Mouse (Mus musculus) hindbrain, embryonic 15.5 days (tissue): ENCODE results near the gene Mgll. TPM values are rescaled to one million over a fixed set of nuclear protein-coding genes. Genes with fewer than 3 reads are reported as not detected.

ENCODE experiments used
- ATAC-seq: fragments of 200-750 bp; cut with Nextera tagmentation; 2 replicates; pipeline ENCODE4 v1.8.0; 2017; ENCODE audit warnings: low read depth, moderate number of reproducible peaks, moderate TSS enrichment; ENCODE audit not compliant: low FRiP score
- H3K27ac ChIP-seq: fragments of 300-500 bp; sonication (generic); replicated peaks from 2 replicates; pipeline ENCODE4 v1.5.1; 2015; ENCODE audit warnings: mild to moderate bottlenecking, inconsistent platforms
- H3K27me3 ChIP-seq: fragments of 300-500 bp; sonication (generic); 2 replicates; pipeline ENCODE4 v1.6.1; 2015; ENCODE audit warnings: control low read depth, inconsistent platforms
- H3K36me3 ChIP-seq: fragments of 300-500 bp; sonication (generic); 2 replicates; pipeline ENCODE4 v1.6.1; 2015; ENCODE audit warnings: control low read depth, inconsistent platforms
- H3K4me1 ChIP-seq: fragments of 300-500 bp; sonication (generic); replicated peaks from 2 replicates; pipeline ENCODE4 v1.6.1; 2015; ENCODE audit warnings: control low read depth, inconsistent platforms
- H3K4me2 ChIP-seq: fragments of 300-500 bp; sonication (generic); 2 replicates; pipeline ENCODE4 v1.6.1; 2015; ENCODE audit warnings: moderate library complexity, mild to moderate bottlenecking, inconsistent platforms
- H3K4me3 ChIP-seq: fragments of 300-500 bp; sonication (generic); 2 replicates; pipeline ENCODE4 v1.5.1; 2015; ENCODE audit warnings: mild to moderate bottlenecking, inconsistent platforms
- H3K9ac ChIP-seq: fragments of 300-500 bp; sonication (generic); 2 replicates; pipeline ENCODE4 v1.6.1; 2015; ENCODE audit warnings: inconsistent platforms
- H3K9me3 ChIP-seq: fragments of 300-500 bp; sonication (generic); 2 replicates; pipeline ENCODE4 v1.6.1; 2016; ENCODE audit warnings: control low read depth, inconsistent platforms
- WGBS: fragments of 180-500 bp; shearing (Covaris S2); methylation state at CpG from one replicate; pipeline ENCODE4 v1.1.7; 2015; 5-methylcytosine and 5-hydroxymethylcytosine counted together
- polyA plus RNA-seq: library from polyadenylated mRNA; unstranded; fragments of >200 nt; fragmentation: Nextera tagmentation; extraction: Ambion mirVana; gene quantifications from 2 replicates; pipeline ENCODE4 v1.2.1, GENCODE M21; 2015

The Mgll gene
- polyA plus RNA-seq, 1 experiment from 2014 or later = 59.0 TPM

DNA sequence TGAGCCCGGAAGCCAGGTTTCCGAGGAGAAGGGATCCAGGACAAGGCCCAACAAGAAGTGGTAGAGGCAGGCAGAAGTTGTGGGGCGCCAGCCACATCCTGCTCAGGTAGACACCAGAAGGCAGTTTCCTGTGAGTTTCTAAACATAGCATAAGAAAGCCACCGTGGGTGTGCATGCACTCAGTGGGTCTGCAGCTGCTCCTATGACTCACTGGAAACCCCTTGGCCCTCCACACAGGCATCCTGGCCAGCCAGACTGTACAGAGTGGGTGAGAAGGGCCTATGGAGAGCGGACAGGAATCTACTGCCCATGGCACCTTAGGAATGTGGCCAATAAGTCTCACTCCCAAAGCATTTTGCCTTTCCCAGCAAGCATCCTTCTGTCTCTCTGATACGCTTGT, 45.5 kb downstream of the Mgll start:
- 86% methylated on average over 6 of the region's 6 CpGs for WGBS
- Histone ChIP-seq H3K9ac (no peak overlapping the region), H3K4me1 (peaks cover 13% of the 10 kb centered on the region), H3K36me3 (no peaks in the 10 kb centered on the region), H3K9me3 (no peaks in the 10 kb centered on the region), H3K27ac (no peak overlapping the region), H3K27me3 (no peaks in the 10 kb centered on the region), H3K4me2 (no peak overlapping the region), H3K4me3 (no peak overlapping the region)
- no peak for ATAC-seq

DNA sequence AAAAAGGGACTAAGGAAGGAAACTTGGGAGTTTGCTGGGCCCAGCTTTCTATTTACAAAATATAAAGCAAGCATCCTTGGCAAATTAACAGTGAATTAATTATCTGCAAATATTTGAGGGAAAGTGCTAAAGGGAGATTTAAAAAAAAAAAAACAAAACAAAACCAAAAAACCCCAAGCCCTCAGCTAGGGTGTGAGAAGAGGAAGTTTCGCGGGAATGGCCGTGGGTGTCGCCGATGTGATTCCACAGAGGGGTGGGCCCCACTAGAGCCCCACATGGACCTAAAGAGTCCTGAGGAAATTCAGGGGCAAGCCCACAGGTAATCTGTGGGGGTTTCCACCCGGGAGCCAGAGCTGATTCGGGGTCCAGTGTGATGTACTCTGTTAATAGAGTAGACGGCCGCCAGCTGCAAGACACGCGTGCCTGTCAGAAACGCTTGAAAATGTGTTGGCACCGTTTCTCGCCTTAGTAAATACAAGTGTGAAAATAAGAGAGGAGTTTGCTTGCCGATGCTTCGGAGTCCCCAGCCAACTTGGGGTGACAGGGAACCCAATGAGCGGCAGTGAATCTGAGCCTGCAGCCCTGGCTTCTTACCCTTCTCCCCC, 46.2 kb downstream of the Mgll start:
- no peak for ATAC-seq
- H3K27me3 ChIP-seq = no peaks in the 10 kb centered on the region
- H3K4me2 ChIP-seq = no peak overlapping the region
- 70% methylated on average over 17 of the region's 17 CpGs for WGBS
- H3K9me3 ChIP-seq = no peaks in the 10 kb centered on the region
- no peak overlapping the region for H3K4me3 ChIP-seq
- H3K9ac ChIP-seq = no peak overlapping the region
- no peak overlapping the region for H3K27ac ChIP-seq
- H3K36me3 ChIP-seq = no peaks in the 10 kb centered on the region
- H3K4me1 ChIP-seq = peaks cover 17% of the 10 kb centered on the region

DNA sequence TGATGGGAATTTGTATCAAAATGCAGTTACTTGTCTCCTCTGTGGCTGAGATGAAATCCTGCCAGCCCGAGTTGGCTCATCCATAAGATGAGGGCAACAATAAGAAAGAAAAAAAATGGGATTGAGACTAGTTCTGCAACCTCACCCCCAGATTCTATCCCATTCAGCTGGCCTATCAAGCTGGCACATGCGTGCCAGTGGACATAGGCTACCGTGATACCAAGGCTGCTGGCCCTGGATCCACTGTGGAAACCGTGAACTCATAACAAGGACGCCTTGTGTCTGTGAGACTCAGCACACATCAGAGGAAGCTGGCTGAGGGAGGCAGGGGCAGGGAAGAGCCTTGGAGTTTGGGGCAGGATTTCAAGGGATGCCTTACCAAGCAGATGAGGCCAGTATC, 46.8 kb downstream of the Mgll start:
- Histone ChIP-seq H3K4me1 (peaks cover 14% of the 10 kb centered on the region), H3K36me3 (no peaks in the 10 kb centered on the region), H3K9ac (no peak overlapping the region), H3K4me2 (no peak overlapping the region), H3K27ac (no peak overlapping the region), H3K9me3 (no peaks in the 10 kb centered on the region), H3K4me3 (no peak overlapping the region), H3K27me3 (no peaks in the 10 kb centered on the region)
- WGBS = 83% methylated on average over 5 of the region's 5 CpGs
- no peak for ATAC-seq

DNA sequence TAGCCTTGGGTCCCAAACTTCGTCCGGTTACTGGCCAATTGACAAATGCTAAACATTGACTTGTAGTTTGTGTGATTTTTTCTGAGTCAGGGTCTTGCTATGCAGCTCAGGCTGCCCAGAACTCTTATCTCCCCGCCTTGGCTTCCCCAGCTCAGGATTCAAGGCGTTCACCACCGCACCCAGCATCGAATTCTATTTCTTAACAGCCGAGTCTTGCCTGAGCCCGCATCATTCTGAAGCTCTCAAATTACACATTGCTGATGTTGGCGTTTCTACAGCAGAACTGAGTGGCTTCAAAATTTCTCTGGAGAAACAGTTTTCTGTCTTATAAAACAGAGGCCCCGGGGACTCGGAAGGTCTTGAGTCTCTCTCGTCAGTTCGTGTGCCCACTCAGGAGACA, 47.8 kb downstream of the Mgll start:
- no peak for ATAC-seq
- WGBS = 93% methylated on average over 13 of the region's 13 CpGs
- Histone ChIP-seq H3K9ac (no peak overlapping the region), H3K4me3 (no peak overlapping the region), H3K4me1 (peaks cover 6% of the 10 kb centered on the region; the same call in 1 of the 2 replicates), H3K4me2 (no peak overlapping the region), H3K27ac (no peak overlapping the region), H3K36me3 (no peaks in the 10 kb centered on the region), H3K9me3 (no peaks in the 10 kb centered on the region), H3K27me3 (no peaks in the 10 kb centered on the region)

DNA sequence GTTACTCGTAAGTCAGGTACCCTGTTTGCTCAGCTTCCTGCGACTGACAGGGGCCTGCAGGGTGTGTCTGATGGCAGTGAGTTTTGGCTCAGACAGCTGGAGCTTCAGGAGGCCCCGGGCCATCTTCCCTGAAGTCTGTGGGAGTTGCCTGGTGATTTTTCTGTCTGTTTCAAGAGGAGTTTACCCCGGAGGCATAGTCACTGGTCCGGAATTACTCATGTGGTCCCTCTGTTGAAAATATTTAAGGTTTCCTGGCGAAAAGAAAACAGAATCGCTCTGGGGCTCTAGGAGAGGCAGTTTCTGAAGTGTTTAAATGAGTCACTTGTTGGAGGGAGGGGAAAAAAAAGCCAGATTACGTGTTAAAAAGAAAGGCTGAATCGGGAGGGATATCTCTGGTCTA, 49.8 kb downstream of the Mgll start:
- H3K27ac ChIP-seq = no peak overlapping the region
- no peak for ATAC-seq
- H3K36me3 ChIP-seq = no peaks in the 10 kb centered on the region
- no peak overlapping the region for H3K4me3 ChIP-seq
- H3K9ac ChIP-seq = no peak overlapping the region
- 78% methylated on average over 9 of the region's 9 CpGs for WGBS
- H3K9me3 ChIP-seq = no peaks in the 10 kb centered on the region
- H3K4me1 ChIP-seq = peaks cover 8% of the 10 kb centered on the region; the same call in 1 of the 2 replicates
- no peak overlapping the region for H3K4me2 ChIP-seq
- H3K27me3 ChIP-seq = no peaks in the 10 kb centered on the region

DNA sequence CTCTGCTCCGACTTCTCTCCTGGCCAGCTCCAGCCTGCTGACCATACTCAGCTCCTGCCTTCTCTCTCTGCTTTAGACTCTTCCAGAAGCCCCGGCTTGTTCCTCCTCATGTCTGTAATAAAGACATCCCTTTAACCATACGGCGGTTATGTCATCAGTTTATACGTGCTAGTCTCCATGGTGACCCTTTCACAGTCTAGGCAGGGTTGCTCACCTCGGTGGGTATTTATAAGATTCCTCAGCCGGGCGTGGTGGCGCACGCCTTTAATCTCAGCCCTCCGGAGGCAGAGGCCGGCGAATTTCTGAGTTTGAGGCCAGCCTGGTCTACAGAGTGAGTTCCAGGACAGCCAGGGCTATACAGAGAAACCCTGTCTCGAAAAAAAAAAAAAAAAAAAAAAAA, 51.1 kb downstream of the Mgll start:
- Histone ChIP-seq H3K27ac (no peak overlapping the region), H3K4me1 (peaks cover 8% of the 10 kb centered on the region; the same call in 1 of the 2 replicates), H3K4me3 (no peak overlapping the region), H3K36me3 (no peaks in the 10 kb centered on the region), H3K9ac (no peak overlapping the region), H3K4me2 (no peak overlapping the region), H3K9me3 (no peaks in the 10 kb centered on the region), H3K27me3 (no peaks in the 10 kb centered on the region)
- 70% methylated on average over 14 of the region's 14 CpGs for WGBS
- ATAC-seq = no peak

DNA sequence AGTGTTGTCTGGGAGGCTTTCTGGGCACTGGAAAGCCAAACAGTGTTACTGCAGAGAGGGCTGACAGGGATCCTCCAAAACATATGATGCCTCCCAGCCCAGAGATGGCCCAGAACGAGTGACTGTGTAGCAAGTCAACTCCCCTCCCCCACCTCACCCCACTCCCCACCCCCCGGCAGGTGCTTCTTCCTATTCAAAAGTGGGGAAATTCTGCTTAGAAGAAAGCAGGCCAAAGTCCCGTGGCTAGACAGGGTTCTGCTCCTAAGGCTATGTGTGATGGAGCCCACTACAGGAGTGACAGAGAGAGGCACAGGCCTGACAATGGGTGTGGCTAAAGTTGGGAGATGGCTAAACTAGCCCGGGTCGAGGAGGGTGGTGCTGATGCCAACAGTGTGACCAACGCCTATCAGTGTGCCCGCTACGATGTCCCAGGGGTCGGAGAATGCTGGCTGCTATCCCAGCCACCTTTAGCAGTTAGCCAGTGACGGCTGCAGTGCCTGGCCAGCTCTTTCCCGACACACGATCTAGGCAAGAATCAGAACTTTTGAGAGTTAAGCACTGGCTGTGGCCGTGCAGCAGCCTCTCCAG, 52.2 kb downstream of the Mgll start:
- no peaks in the 10 kb centered on the region for H3K27me3 ChIP-seq

DNA sequence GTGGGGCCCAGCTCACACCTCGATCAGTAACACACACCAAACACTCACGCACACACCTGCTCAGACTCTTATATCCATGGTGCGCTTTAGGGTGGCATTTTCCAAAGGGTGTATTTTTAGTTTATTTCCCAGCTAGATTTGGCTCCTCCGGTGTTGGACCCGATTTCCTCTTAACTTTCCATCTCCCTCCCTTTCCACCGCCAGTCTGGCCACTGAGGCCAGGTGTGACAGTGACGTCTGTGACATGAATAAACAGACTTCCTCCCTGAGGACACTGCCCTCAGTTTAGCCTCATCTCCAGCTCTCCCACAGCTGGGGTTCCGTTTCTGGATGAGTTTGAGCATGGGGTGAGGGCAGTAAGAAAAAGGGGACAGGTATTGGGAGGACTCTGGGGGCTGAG, 52.8 kb downstream of the Mgll start:
- Histone ChIP-seq H3K9ac (no peak overlapping the region), H3K4me2 (no peak overlapping the region), H3K4me3 (no peak overlapping the region), H3K9me3 (no peaks in the 10 kb centered on the region), H3K27ac (no peak overlapping the region), H3K4me1 (peaks cover 8% of the 10 kb centered on the region; the same call in 1 of the 2 replicates), H3K36me3 (no peaks in the 10 kb centered on the region), H3K27me3 (no peaks in the 10 kb centered on the region)
- no peak for ATAC-seq
- WGBS = 80% methylated on average over 8 of the region's 8 CpGs

More for the DNA sequence above, 52.2 kb downstream of the Mgll start:
- no peaks in the 10 kb centered on the region for H3K9me3 ChIP-seq
- H3K4me1 ChIP-seq = peaks cover 8% of the 10 kb centered on the region; the same call in 1 of the 2 replicates
- no peak overlapping the region for H3K4me2 ChIP-seq
- ATAC-seq = no peak
- no peak overlapping the region for H3K4me3 ChIP-seq
- H3K36me3 ChIP-seq = no peaks in the 10 kb centered on the region
- H3K9ac ChIP-seq = no peak overlapping the region
- 61% methylated on average over 13 of the region's 13 CpGs for WGBS
- no peak overlapping the region for H3K27ac ChIP-seq

DNA sequence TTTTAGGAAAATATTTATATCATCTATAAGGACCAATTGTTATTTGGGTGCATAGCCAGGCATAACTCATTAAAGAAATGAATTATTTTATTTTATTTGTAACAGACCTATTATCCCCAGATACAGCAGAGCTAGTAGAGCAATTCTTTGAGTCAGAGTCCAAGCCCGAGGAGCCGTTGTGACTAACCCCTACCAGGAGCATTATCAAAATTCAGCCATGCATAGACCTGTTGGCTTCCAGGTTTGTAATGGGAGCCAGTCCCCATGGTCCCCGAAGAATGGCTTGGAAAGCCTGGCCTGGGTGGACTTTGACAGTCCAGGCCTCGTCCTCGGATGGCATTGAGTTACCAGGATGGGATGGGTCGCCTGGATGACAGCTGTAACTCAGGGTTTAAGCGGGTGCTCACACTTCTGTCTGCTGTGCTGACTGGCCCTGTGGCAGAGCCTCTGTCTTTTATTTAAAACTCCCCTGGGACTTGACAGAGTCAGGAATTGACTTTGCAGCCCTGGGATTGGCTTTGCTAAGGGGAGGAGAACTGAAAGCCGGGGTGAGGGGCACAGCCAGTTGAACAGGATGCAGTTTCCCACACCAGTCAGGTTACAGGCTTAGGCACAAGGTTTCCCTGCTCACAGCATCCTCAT, 54.0 kb downstream of the Mgll start:
- H3K9ac ChIP-seq = no peak overlapping the region
- H3K4me2 ChIP-seq = no peak overlapping the region
- no peaks in the 10 kb centered on the region for H3K9me3 ChIP-seq
- no peaks in the 10 kb centered on the region for H3K27me3 ChIP-seq
- H3K4me1 ChIP-seq = peaks cover 8% of the 10 kb centered on the region; the same call in 1 of the 2 replicates
- ATAC-seq = no peak
- 35% methylated on average over 8 of the region's 8 CpGs for WGBS
- no peak overlapping the region for H3K27ac ChIP-seq
- H3K36me3 ChIP-seq = no peaks in the 10 kb centered on the region
- H3K4me3 ChIP-seq = no peak overlapping the region

DNA sequence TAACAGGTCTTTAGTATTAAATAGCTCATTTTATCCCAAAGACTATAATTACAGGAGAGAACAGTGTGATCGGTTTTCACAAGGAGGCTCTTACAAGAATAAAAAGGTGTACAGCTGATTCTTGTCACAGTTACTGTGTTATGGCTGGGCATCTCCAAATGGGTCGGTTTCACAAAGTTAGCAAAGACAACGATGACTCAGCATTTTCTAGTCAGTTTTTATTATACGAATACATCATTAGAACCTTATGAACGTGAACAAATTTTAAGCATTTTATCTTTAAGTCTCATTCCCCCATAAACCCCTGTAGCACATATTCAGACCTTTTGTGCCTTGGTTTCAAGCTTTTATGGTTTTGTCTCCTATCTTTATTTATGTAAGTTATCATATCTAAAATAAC, 55.5 kb downstream of the Mgll start:
- Histone ChIP-seq H3K4me2 (no peak overlapping the region), H3K4me1 (peaks cover 10% of the 10 kb centered on the region), H3K27ac (no peak overlapping the region), H3K9me3 (no peaks in the 10 kb centered on the region), H3K36me3 (no peaks in the 10 kb centered on the region), H3K27me3 (no peaks in the 10 kb centered on the region), H3K9ac (no peak overlapping the region), H3K4me3 (no peak overlapping the region)
- ATAC-seq = no peak
- WGBS = 82% methylated on average over 5 of the region's 5 CpGs

DNA sequence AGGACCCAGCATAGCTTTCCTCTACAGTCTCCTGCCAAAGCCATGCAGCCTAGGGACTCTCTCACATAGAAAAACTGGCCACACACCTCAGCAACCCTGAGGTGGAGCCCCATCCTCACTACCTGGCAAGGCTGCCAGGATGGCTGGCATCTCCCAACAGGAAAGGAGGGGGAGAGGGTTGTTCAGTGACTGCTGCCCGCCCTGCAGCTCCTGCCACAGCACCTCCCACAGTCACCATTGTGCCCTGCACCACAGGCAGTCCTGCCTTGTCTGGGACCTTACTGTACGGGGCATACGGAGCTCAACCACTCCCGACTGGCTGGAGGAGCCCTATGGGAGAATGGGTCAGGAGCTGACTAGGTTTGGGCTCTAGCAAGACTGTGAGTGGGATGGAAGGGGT, 57.7 kb downstream of the Mgll start:
- Histone ChIP-seq H3K27me3 (no peaks in the 10 kb centered on the region), H3K4me2 (no peak overlapping the region), H3K9ac (no peak overlapping the region), H3K9me3 (no peaks in the 10 kb centered on the region), H3K4me3 (no peak overlapping the region), H3K36me3 (no peaks in the 10 kb centered on the region), H3K27ac (no peak overlapping the region), H3K4me1 (peaks cover 22% of the 10 kb centered on the region)
- no peak for ATAC-seq
- WGBS = 39% methylated on average over 4 of the region's 4 CpGs

DNA sequence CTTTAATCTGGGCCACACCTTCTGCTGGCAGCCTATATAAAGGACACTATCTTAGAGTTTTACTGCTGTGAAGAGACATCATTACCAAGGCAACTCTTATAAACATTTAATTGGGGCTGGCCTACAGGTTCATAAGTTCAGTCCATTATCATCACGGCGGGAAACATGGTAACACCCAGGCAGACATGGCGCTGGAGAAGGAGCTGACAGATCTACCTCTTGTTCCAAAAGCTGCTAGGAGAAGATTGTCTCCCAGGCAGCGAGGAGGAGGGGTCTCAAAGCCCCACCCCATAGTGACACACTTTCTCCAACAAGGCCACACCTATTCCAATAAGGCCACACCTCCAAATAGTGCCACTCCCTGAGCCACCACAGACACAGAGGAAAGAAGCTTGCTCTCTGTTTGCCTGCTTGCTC, 58.8 kb downstream of the Mgll start:
- 64% methylated on average over 4 of the region's 4 CpGs for WGBS
- Histone ChIP-seq H3K27me3 (no peaks in the 10 kb centered on the region), H3K9ac (no peak overlapping the region), H3K9me3 (no peaks in the 10 kb centered on the region), H3K36me3 (no peaks in the 10 kb centered on the region), H3K4me1 (peaks cover 33% of the 10 kb centered on the region), H3K4me2 (no peak overlapping the region), H3K4me3 (no peak overlapping the region), H3K27ac (no peak overlapping the region)
- no peak for ATAC-seq
